Mouse (Mus musculus): Measurements from ENCODE around the gene Tmem60. TPM values are rescaled to one million over a fixed set of nuclear protein-coding genes. Genes with fewer than 3 reads are reported as not detected.

The Tmem60 gene
- 47.8 and 50.6 TPM in 2 replicates for polyA plus RNA-seq (2015; fragmentation: Nextera tagmentation; extraction: Ambion mirVana)

- no peaks in the 10 kb centered on the region for H3K27me3 ChIP-seq
- ATAC-seq (ENCODE audit: insufficient number of reproducible peaks, low FRiP score, low TSS enrichment, low read depth): peak; percentile 99
- H3K27ac ChIP-seq (replicated peaks): peak within 1 kb of the TSS; percentile 93
- WGBS: under 1% methylated on average over 92 of the region's 94 CpGs
- H3K9ac ChIP-seq: peak within 1 kb of the TSS; percentile 78
- peak within 1 kb of the TSS; percentile 60 for H3K4me2 ChIP-seq (replicated peaks)
- no peaks in the 10 kb centered on the region for H3K9me3 ChIP-seq (replicated peaks)
- H3K4me1 ChIP-seq: peaks cover 15% of the 10 kb centered on the region
- H3K4me3 ChIP-seq (replicated peaks): peak within 1 kb of the TSS; percentile 84
- peaks cover 5% of the 10 kb centered on the region; the same call in 1 of the 2 replicates for H3K36me3 ChIP-seq
These were observed at the start of gene Tmem60, which contains the start of gene Phtf2 for GRCm38 (mm10) chr5:20881915-20882800. Gene Tmem60, plus strand, starts transcription at chr5:20882191. Gene Phtf2, minus strand, starts transcription at chr5:20882124.

- Histone ChIP-seq H3K27ac (replicated peaks) (no peak overlapping the region), H3K27me3 (no peaks in the 10 kb centered on the region), H3K9ac (no peak overlapping the region), H3K9me3 (replicated peaks) (no peaks in the 10 kb centered on the region), H3K36me3 (no peaks in the 10 kb centered on the region), H3K4me3 (replicated peaks) (no peak overlapping the region), H3K4me1 (no peaks in the 10 kb centered on the region), H3K4me2 (replicated peaks) (no peak overlapping the region)
- ATAC-seq (ENCODE audit: insufficient number of reproducible peaks, low FRiP score, low TSS enrichment, low read depth): no peak
- WGBS: 88% methylated on average over 1 of the region's 1 CpGs
These were observed 47.6 kb upstream of the Tmem60 start for GRCm38 (mm10) chr5:20834399-20834798.

- no peaks in the 10 kb centered on the region for H3K36me3 ChIP-seq
- H3K4me3 ChIP-seq (replicated peaks): no peak overlapping the region
- H3K9me3 ChIP-seq (replicated peaks): no peaks in the 10 kb centered on the region
- no peak overlapping the region for H3K4me2 ChIP-seq (replicated peaks)
- no peaks in the 10 kb centered on the region for H3K4me1 ChIP-seq
- WGBS: 100% methylated on average over 1 of the region's 1 CpGs
- H3K27ac ChIP-seq (replicated peaks): no peak overlapping the region
- no peaks in the 10 kb centered on the region for H3K27me3 ChIP-seq
- no peak for ATAC-seq (ENCODE audit: insufficient number of reproducible peaks, low FRiP score, low TSS enrichment, low read depth)
- H3K9ac ChIP-seq: no peak overlapping the region
These were observed 44.9 kb upstream of the Tmem60 start for GRCm38 (mm10) chr5:20837082-20837481.

GRCm38 (mm10) chr5:20843405-20843804, 38.6 kb upstream of the Tmem60 start:
- ATAC-seq (ENCODE audit: insufficient number of reproducible peaks, low FRiP score, low TSS enrichment, low read depth): no peak
- H3K9me3 ChIP-seq (replicated peaks): no peaks in the 10 kb centered on the region

GRCm38 (mm10) chr5:20843816-20844215, 38.2 kb upstream of the Tmem60 start:
- H3K4me1 ChIP-seq: no peaks in the 10 kb centered on the region
- H3K4me3 ChIP-seq (replicated peaks): no peak overlapping the region
- no peak for ATAC-seq (ENCODE audit: insufficient number of reproducible peaks, low FRiP score, low TSS enrichment, low read depth)
- no peak overlapping the region for H3K9ac ChIP-seq
- H3K9me3 ChIP-seq (replicated peaks): no peaks in the 10 kb centered on the region
- H3K36me3 ChIP-seq: no peaks in the 10 kb centered on the region
- no peak overlapping the region for H3K27ac ChIP-seq (replicated peaks)
- WGBS: 36% methylated on average over 2 of the region's 2 CpGs
- no peaks in the 10 kb centered on the region for H3K27me3 ChIP-seq
- H3K4me2 ChIP-seq (replicated peaks): no peak overlapping the region

More at GRCm38 (mm10) chr5:20843405-20843804, 38.6 kb upstream of the Tmem60 start:
- Histone ChIP-seq H3K27me3 (no peaks in the 10 kb centered on the region), H3K27ac (replicated peaks) (no peak overlapping the region), H3K4me2 (replicated peaks) (no peak overlapping the region), H3K4me1 (no peaks in the 10 kb centered on the region), H3K9ac (no peak overlapping the region), H3K36me3 (no peaks in the 10 kb centered on the region), H3K4me3 (replicated peaks) (no peak overlapping the region)
- WGBS: 53% methylated on average over 2 of the region's 3 CpGs

DNA sequence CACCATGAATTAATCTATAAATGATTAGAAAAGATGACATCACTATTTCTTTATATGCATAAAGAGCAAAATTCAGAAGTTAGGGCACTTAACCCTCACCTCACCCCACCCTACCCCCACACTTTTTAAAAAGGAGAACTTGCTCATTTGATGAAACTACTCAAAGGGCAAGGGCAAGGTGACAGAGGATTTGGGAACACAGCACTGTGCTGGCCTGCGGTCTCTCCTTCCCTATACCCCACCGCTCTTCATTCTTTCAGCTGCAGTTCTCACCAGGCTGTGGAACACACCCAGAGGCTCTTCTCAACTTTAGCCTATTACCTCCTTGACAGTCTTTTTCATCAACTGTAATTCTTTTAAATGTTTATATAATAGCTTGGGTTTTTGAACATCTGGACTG, 35.0 kb upstream of the Tmem60 start:
- H3K4me1 ChIP-seq: peaks cover 5% of the 10 kb centered on the region; the same call in 1 of the 2 replicates
- H3K27ac ChIP-seq (replicated peaks): no peak overlapping the region
- no peak for ATAC-seq (ENCODE audit: insufficient number of reproducible peaks, low FRiP score, low TSS enrichment, low read depth)
- no peak overlapping the region for H3K4me2 ChIP-seq (replicated peaks)
- H3K27me3 ChIP-seq: no peaks in the 10 kb centered on the region
- 91% methylated on average over 2 of the region's 2 CpGs for WGBS
- H3K4me3 ChIP-seq (replicated peaks): no peak overlapping the region
- no peak overlapping the region for H3K9ac ChIP-seq
- H3K36me3 ChIP-seq: no peaks in the 10 kb centered on the region
- H3K9me3 ChIP-seq (replicated peaks): no peaks in the 10 kb centered on the region

- Histone ChIP-seq H3K9me3 (replicated peaks) (no peaks in the 10 kb centered on the region), H3K4me1 (peaks cover 3% of the 10 kb centered on the region; the same call in 1 of the 2 replicates), H3K4me2 (replicated peaks) (no peak overlapping the region), H3K27ac (replicated peaks) (no peak overlapping the region), H3K9ac (no peak overlapping the region), H3K27me3 (no peaks in the 10 kb centered on the region), H3K36me3 (no peaks in the 10 kb centered on the region), H3K4me3 (replicated peaks) (no peak overlapping the region)
- 88% methylated on average over 4 of the region's 4 CpGs for WGBS
- ATAC-seq (ENCODE audit: insufficient number of reproducible peaks, low FRiP score, low TSS enrichment, low read depth): no peak
These were observed 26.9 kb upstream of the Tmem60 start for GRCm38 (mm10) chr5:20855066-20855465.

DNA sequence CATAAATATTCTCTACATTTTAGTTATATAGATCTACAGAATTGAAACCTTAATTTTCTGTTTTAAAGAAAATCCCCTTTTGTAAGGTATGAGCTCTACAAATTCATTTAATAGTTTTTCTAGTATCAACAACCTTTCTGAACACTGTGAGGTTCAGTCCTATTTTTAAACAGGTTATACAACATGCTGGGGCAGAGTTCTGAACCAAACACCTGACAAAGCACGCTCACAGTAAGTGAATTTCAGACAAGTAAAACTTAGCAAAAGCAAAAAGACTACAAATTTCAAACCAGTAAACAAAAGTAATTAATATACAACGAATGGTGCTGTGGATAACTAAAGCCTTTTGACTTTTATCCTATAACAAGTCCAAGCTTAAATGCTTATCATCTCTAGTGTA, 23.6 kb upstream of the Tmem60 start:
- no peaks in the 10 kb centered on the region for H3K4me1 ChIP-seq
- ATAC-seq (ENCODE audit: insufficient number of reproducible peaks, low FRiP score, low TSS enrichment, low read depth): no peak
- no peaks in the 10 kb centered on the region for H3K27me3 ChIP-seq
- no peaks in the 10 kb centered on the region for H3K36me3 ChIP-seq
- H3K4me3 ChIP-seq (replicated peaks): no peak overlapping the region
- no peak overlapping the region for H3K27ac ChIP-seq (replicated peaks)
- H3K9me3 ChIP-seq (replicated peaks): no peaks in the 10 kb centered on the region
- H3K9ac ChIP-seq: no peak overlapping the region
- WGBS: 79% methylated on average over 2 of the region's 2 CpGs
- H3K4me2 ChIP-seq (replicated peaks): no peak overlapping the region

- ATAC-seq (ENCODE audit: insufficient number of reproducible peaks, low FRiP score, low TSS enrichment, low read depth): no peak
- WGBS: 91% methylated on average over 4 of the region's 4 CpGs
- Histone ChIP-seq H3K27me3 (no peaks in the 10 kb centered on the region), H3K27ac (replicated peaks) (no peak overlapping the region), H3K36me3 (no peaks in the 10 kb centered on the region), H3K4me1 (no peaks in the 10 kb centered on the region; the same call in 1 of the 2 replicates), H3K9ac (no peak overlapping the region), H3K4me2 (replicated peaks) (no peak overlapping the region), H3K9me3 (replicated peaks) (no peaks in the 10 kb centered on the region), H3K4me3 (replicated peaks) (no peak overlapping the region)
These were observed 21.4 kb upstream of the Tmem60 start for GRCm38 (mm10) chr5:20860565-20860964.

GRCm38 (mm10) chr5:20861901-20862300, 20.1 kb upstream of the Tmem60 start:
- H3K36me3 ChIP-seq: no peaks in the 10 kb centered on the region

DNA sequence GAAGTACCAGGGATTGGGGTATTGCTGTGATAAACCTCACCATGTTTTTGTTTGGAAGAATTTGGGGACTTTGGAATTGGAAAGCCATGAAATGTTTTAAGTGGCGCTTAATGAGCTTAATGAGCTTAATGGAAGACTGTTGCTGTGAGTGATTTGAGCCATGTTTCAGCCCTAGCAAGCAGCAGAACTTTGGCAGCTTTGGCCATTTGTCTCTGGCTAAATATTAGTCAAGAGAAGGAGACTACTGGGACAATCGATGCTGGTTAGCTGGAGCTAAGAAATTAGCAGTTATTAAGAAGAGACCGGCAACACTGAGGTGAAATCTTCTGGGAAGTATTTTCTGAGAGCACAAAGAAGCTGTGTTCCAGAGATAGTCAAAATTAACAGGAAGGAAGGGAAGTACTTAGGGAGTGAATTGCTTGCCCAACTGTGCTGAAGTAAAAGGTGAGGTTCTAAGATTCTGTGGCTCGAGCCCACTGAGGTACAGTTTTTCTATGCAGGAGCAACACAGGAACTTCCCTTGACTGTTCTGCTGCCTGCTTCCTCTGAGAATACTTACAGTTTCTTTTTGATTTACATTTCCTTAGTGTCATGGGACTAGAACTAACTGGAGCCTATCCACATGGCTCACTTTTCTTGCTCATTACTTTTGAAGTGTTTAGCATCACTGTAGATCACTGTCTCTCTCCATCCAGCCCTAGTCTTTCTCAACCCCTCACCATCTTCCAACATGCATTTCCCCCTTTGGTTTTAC, 17.6 kb upstream of the Tmem60 start:
- H3K27ac ChIP-seq (replicated peaks): no peak overlapping the region
- H3K4me2 ChIP-seq (replicated peaks): no peak overlapping the region
- H3K4me1 ChIP-seq: no peaks in the 10 kb centered on the region; the same call in 1 of the 2 replicates
- H3K9ac ChIP-seq: no peak overlapping the region
- ATAC-seq (ENCODE audit: insufficient number of reproducible peaks, low FRiP score, low TSS enrichment, low read depth): no peak
- H3K4me3 ChIP-seq (replicated peaks): no peak overlapping the region
- 62% methylated on average over 4 of the region's 4 CpGs for WGBS
- no peaks in the 10 kb centered on the region for H3K36me3 ChIP-seq
- no peaks in the 10 kb centered on the region for H3K27me3 ChIP-seq
- H3K9me3 ChIP-seq (replicated peaks): no peaks in the 10 kb centered on the region

More at GRCm38 (mm10) chr5:20861901-20862300, 20.1 kb upstream of the Tmem60 start:
- H3K4me1 ChIP-seq: no peaks in the 10 kb centered on the region; the same call in 1 of the 2 replicates
- no peak overlapping the region for H3K4me3 ChIP-seq (replicated peaks)
- no peak overlapping the region for H3K4me2 ChIP-seq (replicated peaks)
- no peak for ATAC-seq (ENCODE audit: insufficient number of reproducible peaks, low FRiP score, low TSS enrichment, low read depth)
- WGBS: 88% methylated on average over 2 of the region's 2 CpGs
- H3K9ac ChIP-seq: no peak overlapping the region
- H3K9me3 ChIP-seq (replicated peaks): no peaks in the 10 kb centered on the region
- no peaks in the 10 kb centered on the region for H3K27me3 ChIP-seq
- H3K27ac ChIP-seq (replicated peaks): no peak overlapping the region

Measured in embryonic facial prominence, embryonic 15.5 days (tissue).